Mouse (Mus musculus) inflammation-experienced regulatory T-cells, adult 6 months (primary cell): ENCODE measurements around the gene Cdh16. TPM values are rescaled to one million over a fixed set of nuclear protein-coding genes. Genes with fewer than 3 reads are reported as not detected.
"Not testable (repeated sequence)": the region's sequence is repeated elsewhere in the genome, so short reads cannot be mapped to it uniquely, and the experiment has no call there.

Experiments used
- ATAC-seq: one replicate; pipeline ENCODE4 v1.8.0; 2017
- polyA plus RNA-seq, 3 experiments: library from polyadenylated mRNA; unstranded; fragments of 100-300 nt; shearing (Covaris generic); gene quantifications; one replicate each; pipeline ENCODE4 v1.2.1; 2017

The Cdh16 gene
- polyA plus RNA-seq, 3 experiments from 2014 or later, result not detected

DNA sequence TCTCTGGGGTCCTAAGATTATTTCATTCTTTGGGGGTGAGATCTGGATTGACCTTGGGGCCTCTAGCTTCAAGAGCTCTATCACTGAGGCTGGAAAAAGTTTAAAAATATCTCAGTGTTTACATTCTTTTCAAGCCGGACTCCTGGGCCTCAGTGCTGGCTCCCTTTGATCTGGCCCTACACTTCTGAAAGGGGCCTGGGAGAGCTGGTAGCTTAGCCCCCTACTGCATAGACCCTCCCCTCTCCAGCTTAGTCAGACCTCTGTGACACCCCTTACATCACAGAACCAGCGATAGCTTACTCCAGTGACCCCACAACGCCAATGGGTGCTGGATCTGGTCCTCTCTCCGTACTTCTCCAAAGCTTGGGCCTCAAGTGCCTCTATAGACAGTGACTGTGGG, 12.6 kb downstream of the Cdh16 start:
- no peak for ATAC-seq

DNA sequence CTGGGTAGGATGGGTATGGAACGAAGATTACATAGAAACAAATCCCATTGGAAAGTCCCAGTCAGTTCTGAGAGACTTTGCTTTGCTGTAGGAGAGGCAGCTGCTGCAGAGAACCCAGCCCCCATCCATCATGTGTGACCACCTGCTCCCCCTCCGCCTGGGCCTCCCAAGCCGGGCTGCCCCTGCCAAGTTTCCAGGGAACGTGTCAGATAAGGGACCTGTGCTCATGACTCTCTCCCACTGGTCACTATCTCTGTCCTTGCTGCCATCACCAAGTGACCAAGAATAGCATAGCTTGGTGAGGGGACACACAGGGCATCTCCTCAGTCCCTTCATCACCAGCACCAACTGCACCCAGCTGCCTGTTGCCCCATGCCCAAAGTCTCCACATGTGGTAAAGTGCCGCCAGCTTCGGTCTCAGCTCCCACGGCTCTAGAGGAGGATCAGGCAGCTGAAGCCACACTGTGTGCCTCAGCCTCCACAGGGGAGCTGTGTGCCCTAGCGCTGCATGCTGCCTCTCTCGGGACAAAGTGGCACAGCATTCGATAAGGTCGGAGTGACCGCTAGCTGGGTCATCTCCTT, 13.9 kb downstream of the Cdh16 start:
- no peak for ATAC-seq

DNA sequence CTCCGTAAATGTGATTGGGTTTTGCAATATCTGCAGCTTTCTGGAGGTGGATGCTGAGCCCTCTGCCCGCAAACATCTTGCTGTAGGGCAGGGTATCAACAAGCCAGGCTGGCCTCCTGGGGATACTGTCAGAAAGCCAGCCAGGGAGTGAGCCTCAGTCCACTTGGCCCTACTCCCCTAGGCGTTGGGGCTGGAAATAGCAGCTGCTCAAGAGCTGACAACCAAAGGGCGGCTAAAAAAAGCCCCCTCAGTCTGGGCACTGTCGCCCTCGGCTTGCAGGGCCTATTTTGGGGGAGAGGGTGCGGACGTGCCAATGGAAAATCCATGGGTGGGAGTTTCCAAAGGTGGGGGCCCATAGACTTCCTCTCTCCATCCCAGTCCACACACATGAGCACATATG, 15.0 kb downstream of the Cdh16 start:
- ATAC-seq, result no peak

DNA sequence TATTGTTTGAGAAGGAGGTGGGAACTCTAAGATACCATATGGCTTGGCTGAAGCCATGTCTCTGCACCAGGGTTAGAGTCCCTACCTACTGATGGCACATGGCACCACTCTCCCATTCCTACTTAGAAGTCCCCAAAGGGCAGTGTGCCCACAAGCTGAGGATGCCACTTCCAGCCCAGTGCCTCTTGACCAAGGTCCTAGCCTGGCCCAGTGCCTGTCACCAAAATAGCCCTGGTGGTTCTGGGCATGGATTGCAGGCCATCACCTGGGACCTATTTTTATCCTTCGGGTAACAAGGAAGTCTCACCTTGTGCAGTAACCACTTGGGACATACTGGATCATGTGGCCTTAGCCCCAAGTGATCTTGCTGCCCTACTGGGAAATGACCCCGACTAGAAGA, 16.3 kb downstream of the Cdh16 start:
- ATAC-seq, result no peak

GRCm38 (mm10) chr8:104606329-104606728, 17.9 kb downstream of the Cdh16 start:
- no peak for ATAC-seq

DNA sequence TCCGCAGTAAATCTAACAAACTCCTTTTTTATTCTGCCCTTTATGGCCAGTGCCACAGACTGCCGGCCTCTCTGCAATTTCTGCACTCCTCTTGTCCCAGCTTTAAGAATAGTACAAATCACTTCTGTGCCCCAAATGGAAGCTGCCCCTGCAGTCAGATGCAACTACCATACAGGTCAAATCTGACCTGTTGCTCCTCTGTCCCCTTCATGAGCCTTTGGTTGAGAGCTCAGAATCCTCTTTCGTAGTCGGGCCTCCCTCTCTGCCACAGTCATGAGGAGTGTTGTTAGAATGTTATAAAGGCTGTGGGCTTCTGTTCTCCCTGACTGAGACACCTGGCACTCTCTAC, 21.0 kb downstream of the Cdh16 start:
- ATAC-seq, result no peak

DNA sequence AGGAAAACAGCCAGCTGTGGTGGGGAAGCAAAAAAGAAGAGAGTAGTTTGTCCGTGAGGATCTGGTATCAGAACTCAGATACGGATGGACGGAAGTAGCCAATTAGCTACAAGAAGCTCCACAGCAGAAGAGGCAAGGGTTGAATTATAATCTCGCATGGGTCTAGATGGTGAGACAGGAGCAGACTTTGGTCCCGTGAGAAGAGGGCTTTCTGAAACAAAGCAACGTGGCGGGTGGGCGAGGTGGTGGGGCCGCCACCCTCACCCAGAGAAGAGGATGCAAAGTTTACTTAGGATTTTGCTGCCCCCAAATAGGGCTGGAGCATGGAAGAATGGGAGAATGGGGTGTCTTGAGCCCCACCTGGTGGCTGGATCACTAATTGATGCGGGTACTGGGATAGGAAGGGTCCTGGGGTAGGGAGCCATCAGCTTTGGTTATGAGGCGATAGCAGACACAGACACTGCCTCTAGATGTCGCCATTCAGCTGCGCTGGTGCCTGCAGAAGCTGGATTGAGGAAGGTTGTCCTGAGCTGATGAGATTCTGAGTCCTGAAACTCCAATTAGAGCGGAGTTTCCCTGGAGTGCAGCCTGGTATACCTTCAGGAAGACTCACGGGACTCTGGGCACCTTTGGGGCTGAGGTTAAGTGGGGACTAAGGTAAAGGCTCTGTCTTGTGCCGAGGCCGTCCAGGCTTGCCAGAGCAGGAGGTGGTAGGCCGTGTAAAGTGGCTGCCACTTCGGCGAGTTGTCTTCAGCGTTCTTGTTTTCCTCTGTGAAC, 21.5 kb downstream of the Cdh16 start:
- peak; percentile 94 for ATAC-seq

DNA sequence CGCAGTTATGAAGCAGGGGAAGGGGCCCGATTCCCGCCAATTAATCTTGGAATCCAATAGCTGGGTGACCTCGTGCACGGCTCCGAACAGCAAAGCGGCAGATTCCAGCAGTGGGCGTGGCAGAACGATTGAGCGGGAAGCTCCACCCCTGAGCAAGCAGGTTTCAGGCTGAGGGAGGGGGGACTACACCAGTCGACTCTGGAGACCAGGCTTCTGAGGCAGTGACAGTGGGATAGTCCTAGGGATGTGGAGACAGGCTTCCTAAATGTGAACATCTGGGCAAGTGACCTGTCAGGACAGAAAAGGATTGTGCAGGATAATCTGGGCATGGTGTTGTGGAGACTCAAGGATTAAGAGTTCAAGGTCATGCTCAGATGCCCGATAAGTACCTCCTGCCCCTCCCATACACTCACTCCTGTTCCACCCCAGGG, 22.2 kb downstream of the Cdh16 start:
- no peak for ATAC-seq

- no peak for ATAC-seq
Observed at GRCm38 (mm10) chr8:104601386-104601785, 22.8 kb downstream of the Cdh16 start.

DNA sequence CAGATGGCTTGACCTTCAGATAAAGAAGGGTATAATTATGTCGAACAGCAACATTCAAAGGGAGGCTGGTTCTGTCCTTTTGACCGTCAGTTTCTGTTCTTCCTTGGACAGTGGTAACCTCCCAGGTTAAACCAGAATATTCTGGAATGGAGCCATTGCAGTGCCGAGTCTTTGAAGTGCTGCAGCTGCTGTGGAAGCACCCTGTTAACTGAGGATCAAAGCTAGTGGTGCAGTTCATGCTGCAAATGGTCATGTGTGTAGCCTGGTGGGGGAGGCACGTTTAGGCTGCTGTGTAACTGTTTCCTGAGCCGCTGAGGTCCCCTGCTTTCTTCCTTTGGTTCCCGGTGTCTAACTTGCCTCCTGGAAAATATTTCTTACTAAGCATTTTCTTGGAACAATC, 25.7 kb downstream of the Cdh16 start:
- no peak for ATAC-seq

- ATAC-seq, result no peak
Observed at GRCm38 (mm10) chr8:104597656-104598055, 26.5 kb downstream of the Cdh16 start.

GRCm38 (mm10) chr8:104595773-104596536, 28.2 kb downstream of the Cdh16 start:
- ATAC-seq, result no peak

GRCm38 (mm10) chr8:104594611-104595362, 29.4 kb downstream of the Cdh16 start:
- ATAC-seq, result no peak

DNA sequence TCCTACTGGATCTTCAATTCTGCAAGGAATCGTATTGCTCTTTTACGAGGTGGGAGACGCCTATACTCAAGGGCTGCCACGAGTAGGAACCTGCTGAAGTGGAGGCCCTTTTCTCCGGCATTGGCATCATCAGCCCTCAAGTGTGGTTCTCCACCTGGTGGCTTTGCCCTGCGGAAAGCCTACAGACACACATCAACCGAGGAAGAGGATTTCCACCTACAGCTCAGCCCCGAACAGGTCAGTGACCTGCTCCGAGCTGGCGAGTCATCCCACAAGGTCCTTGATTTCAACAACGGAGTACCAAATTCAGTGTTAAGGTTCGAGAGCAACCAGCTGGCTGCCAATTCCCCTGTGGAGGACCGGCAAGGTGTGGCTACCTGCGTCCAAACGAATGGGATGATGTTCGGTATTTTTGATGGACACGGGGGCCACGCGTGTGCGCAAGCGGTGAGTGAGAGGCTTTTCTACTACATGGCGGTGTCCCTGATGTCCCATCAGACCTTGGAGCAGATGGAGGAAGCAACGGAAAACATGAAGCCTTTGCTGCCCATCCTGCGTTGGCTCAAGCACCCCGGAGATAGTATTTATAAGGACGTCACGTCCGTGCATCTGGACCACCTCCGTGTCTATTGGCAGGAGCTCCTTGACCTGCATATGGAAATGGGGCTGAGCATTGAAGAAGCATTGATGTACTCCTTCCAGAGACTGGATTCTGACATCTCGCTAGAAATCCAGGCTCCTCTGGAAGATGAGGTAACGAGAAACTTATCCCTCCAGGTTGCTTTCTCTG, 30.5 kb downstream of the Cdh16 start:
- ATAC-seq, result no peak

DNA sequence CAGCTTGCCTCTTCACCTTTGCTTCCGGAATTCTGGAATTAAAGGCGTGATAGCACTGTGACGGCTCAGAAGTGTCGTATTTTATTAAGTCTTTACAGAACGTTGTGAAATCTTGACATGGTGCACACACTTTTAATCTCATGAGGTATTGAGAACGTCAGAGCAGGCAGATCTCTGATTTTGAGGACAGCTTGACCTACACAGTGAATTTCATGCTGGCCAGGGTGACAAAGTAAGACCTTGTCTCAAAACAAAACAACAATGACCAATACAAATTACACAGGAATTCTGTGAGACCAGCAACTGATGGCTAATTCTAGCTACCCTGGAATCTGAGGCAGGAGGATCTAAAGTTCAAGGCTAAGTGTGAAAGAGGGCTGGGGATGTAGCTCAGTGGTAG, 31.6 kb downstream of the Cdh16 start:
- no peak for ATAC-seq

DNA sequence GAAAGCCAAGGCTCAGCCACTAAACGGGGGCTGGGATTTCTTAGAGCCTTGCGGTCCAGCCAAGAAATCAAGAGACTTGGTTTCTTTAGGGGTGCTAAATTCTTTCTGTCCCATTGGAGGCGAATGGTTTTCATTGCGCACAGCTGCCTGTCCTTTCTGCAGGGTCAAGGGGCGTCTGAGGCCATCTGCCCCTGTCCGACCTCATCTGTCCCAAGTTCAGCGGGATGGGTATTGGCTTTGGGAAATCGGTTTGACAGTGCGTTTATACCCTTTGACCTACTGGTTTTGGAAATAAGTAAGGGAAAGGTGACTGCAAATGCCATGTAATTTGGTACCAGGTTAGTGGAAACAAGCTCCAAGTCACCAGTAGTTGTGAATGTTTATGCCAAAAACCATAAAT, 32.3 kb downstream of the Cdh16 start:
- no peak for ATAC-seq

DNA sequence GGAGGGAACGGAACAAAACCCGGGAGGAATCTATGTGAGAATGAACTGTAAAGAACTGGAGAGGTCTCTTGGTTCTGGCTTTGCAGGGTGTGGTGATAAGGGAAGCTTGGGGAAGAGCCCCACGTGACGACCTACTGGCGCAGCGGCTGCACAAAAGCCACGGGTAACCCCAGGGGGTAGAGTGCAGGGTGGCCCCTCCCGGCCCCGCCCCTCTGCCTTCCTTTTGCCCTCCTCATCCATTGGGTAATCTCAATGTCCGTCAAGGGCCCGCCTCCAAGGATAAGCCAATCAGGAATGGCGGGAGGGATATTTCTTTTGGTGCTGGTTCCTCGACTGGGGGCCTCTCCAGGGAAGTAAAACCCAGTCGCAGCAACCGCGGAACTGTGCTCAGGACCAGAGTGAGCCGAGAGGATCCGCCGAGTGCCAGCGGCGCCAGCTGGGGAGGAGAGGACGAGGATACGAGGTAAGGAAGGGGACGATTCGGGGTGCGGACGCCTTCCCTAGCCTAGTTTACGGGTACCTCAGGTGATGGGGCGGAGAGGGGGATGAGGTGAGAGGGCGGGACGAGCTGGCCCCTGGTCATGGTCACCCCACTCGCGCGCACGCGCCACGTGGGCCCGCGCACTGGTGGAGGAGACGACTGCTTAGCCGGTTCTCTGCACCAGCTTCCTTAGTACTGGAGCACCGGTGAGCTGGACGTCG, 32.9 kb downstream of the Cdh16 start, which contains the start of gene Pdp2:
TSS of gene Pdp2 (plus strand) at position 319 of the 702 bp plus-strand sequence.
- peak; percentile 96 for ATAC-seq

DNA sequence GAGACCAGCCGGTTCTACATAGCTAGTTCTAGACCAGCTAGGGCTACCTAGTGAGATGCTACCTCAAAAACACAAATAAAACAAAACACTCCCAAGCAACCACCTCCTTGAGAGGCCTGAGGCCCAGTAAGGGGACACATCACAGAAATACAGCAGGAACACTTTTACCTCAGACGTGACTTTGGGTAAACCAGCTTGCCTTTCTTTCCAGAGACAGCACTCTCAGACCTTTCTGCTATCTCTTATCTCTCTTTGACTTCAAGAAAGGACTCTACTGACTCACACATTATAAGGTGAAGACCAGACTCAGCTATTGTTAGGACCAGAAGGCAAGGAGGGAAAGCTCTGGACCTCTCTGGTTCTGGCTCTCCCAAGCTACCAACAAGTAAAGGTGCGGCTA, 33.9 kb downstream of the Cdh16 start:
- no peak for ATAC-seq

DNA sequence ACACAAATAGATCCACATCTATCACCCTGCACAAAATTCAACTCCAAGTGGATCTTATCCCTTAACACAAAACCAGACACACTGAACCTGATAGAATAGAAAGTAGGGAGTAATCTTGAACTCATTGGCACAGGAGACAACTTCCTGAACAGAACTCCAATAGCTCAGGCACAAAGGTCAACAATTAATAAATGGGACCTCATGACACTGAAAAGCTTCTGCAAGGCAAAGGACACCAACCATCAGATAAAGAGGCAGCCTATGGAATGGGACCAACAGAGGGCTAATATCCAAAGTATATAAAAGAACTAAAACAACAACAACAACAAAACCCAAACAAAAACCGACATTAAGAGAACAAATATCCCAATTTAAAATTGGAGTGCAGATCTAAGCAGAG, 39.7 kb downstream of the Cdh16 start:
- no peak for ATAC-seq

- not testable (repeated sequence) for ATAC-seq
Observed at GRCm38 (mm10) chr8:104577606-104578005, 46.6 kb downstream of the Cdh16 start.

DNA sequence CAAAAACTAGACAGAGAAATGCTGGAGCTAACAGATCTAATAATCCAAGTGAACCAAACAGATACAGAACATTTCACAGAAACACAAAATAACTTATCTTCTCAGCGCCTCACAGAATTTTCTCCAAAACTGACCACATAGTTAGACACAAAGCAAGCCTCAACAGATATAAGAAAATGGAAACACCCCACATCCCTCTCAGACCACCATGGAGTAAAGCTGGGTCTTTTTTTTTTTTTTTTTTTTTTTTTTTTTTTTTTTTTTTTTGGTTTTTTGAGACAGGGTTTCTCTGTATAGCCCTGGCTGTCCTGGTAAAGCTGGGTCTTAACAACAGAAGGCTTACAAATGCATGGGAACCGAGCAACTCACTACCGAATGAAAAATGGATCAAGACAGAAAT, 47.4 kb downstream of the Cdh16 start:
- no peak for ATAC-seq
